Mouse (Mus musculus) inflammation-experienced regulatory T-cells (primary cell): ENCODE measurements around the gene Scgb1b17. TPM values are rescaled to one million over a fixed set of nuclear protein-coding genes. Genes with fewer than 3 reads are reported as not detected.

Source experiments
- polyA plus RNA-seq, 2 experiments: library from polyadenylated mRNA; unstranded; fragments of 100-300 nt; shearing (Covaris generic); gene quantifications; one replicate each; pipeline ENCODE4 v1.2.1; 2017

The Scgb1b17 gene
- polyA plus RNA-seq: not detected

GRCm38 (mm10) chr7:33063149-33063548, at the start of gene Scgb1b17:
Gene Scgb1b17, plus strand, starts transcription at chr7:33063449.

GRCm38 (mm10) chr7:33056461-33056860, 6.8 kb upstream of the Scgb1b17 start, which contains the start of gene Scgb2b17:
Gene Scgb2b17, minus strand, starts transcription at chr7:33056561.

Other genes starting within 250 kb of the Scgb1b17 start
- not detected for gene Scgb2b15, start 233.8 kb upstream of the Scgb1b17 start, polyA plus RNA-seq
- gene Scgb1b15, start 226.9 kb upstream of the Scgb1b17 start, polyA plus RNA-seq: not detected
- gene Scgb2b17, start 6.9 kb upstream of the Scgb1b17 start, polyA plus RNA-seq: not detected
- gene Scgb2b18, start 110.4 kb downstream of the Scgb1b17 start, polyA plus RNA-seq: not detected
- not detected for gene Scgb1b18, start 122.1 kb downstream of the Scgb1b17 start, polyA plus RNA-seq
- not detected for gene Scgb2b19, start 216.9 kb downstream of the Scgb1b17 start, polyA plus RNA-seq
- not detected for gene Scgb1b19, start 223.8 kb downstream of the Scgb1b17 start, polyA plus RNA-seq